Mouse (Mus musculus): Measurements from ENCODE around the gene Stk10. TPM values are rescaled to one million over a fixed set of nuclear protein-coding genes. Genes with fewer than 3 reads are reported as not detected.

The Stk10 gene
- polyA plus RNA-seq, 2 experiments, result 1.9 to 4.9 TPM

GRCm38 (mm10) chr11:32566184-32566583 is 33.1 kb downstream of the Stk10 start:
- peak; percentile 54; the same call in 1 of the 2 replicates for ATAC-seq (ENCODE audit: insufficient read depth)
- H3K27me3 ChIP-seq (ENCODE audit: control insufficient read depth, insufficient read depth, low read length), result no peaks in the 10 kb centered on the region
- TF ChIP-seq EP300 (IDR thresholded peaks at IDR 0.05; ENCODE audit: low read depth) (no peak), CTCF (IDR thresholded peaks at IDR 0.05; ENCODE audit: low read depth) (no peak)
- H3K9me3 ChIP-seq (ENCODE audit: control insufficient read depth, low read length), result no peaks in the 10 kb centered on the region
- no peak overlapping the region for H3K9ac ChIP-seq (replicated peaks)
- WGBS (ENCODE audit: insufficient replicate concordance), result 41% methylated on average over 6 of the region's 6 CpGs
- H3K4me3 ChIP-seq (ENCODE audit: insufficient read depth in 1 of 2, low read depth in 2 of 2, low read length in 2 of 2), result no peak overlapping the region
- no peak for DNase-seq (ENCODE audit: low read depth in 3 of 3, low spot score in 3 of 3)
- H3K36me3 ChIP-seq (replicated peaks; ENCODE audit: control insufficient read depth, insufficient read depth, low read depth), result no peaks in the 10 kb centered on the region
- no peak overlapping the region for H3K4me2 ChIP-seq (ENCODE audit: low read depth)
- peaks cover 9 to 34% of the 10 kb centered on the region in 2 experiments for H3K4me1 ChIP-seq (replicated peaks; ENCODE audit: control insufficient read depth in 2 of 2, insufficient read depth in 2 of 2, low read length in 1 of 2)
- no peak overlapping the region for H3K27ac ChIP-seq

DNA sequence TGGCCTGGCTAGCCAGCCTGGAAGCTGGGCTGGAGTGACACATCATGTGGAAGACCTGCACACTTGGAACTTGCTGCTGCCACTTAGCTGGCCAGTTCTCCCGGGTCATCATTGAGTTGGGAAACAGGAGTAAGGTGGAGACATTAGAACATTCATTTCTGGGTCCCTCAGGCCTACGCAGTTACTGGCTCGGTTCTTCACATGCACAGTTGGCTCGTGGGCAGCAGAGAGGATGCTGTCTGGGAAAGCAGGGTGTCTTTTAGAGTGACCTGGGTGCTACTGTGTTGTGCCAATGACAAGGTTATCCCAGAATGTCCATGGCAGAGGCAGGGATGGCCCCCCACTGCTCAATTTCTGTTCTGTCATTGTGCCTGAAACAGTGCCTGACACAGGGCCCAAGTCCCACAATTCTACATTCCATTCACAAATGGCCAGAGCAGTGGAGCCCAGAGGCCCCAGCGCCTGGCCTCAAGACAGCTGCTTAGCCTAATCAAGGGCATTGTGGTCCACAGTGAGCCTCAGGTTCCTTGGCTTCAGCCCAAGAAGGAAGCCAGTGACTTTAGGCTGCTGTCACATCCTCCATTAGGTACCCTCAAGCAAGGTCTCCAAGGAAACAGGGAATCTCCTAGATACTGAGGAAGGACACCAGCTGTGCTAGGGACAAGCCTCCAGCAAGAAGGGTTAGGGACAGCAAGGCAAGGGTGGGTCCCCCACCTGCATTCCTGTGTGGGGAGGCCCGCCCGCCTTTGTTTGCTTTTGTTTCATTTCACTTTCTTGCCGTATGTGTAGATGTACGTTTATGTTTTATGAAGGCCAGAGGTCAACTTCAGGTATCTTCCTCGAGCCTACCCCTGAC is 34.1 kb downstream of the Stk10 start:
- H3K9me3 ChIP-seq (ENCODE audit: control insufficient read depth, low read length), result no peaks in the 10 kb centered on the region
- H3K4me1 ChIP-seq (replicated peaks; ENCODE audit: control insufficient read depth in 2 of 2, insufficient read depth in 2 of 2, low read length in 1 of 2), result peaks cover 9 to 29% of the 10 kb centered on the region in 2 experiments
- no peak overlapping the region for H3K9ac ChIP-seq (replicated peaks)
- ATAC-seq (ENCODE audit: insufficient read depth) (no peak), DNase-seq (ENCODE audit: low read depth in 3 of 3, low spot score in 3 of 3) (no peak)
- H3K27ac ChIP-seq, result no peak overlapping the region
- WGBS (ENCODE audit: insufficient replicate concordance), result 76% methylated on average over 10 of the region's 10 CpGs
- TF ChIP-seq CTCF (IDR thresholded peaks at IDR 0.05; ENCODE audit: low read depth), result no peak
- no peak for TF ChIP-seq EP300 (IDR thresholded peaks at IDR 0.05; ENCODE audit: low read depth)
- H3K4me3 ChIP-seq (ENCODE audit: insufficient read depth in 1 of 2, low read depth in 2 of 2, low read length in 2 of 2), result no peak overlapping the region
- no peaks in the 10 kb centered on the region for H3K27me3 ChIP-seq (ENCODE audit: control insufficient read depth, insufficient read depth, low read length)
- H3K36me3 ChIP-seq (replicated peaks; ENCODE audit: control insufficient read depth, insufficient read depth, low read depth), result no peaks in the 10 kb centered on the region
- H3K4me2 ChIP-seq (ENCODE audit: low read depth), result no peak overlapping the region

DNA sequence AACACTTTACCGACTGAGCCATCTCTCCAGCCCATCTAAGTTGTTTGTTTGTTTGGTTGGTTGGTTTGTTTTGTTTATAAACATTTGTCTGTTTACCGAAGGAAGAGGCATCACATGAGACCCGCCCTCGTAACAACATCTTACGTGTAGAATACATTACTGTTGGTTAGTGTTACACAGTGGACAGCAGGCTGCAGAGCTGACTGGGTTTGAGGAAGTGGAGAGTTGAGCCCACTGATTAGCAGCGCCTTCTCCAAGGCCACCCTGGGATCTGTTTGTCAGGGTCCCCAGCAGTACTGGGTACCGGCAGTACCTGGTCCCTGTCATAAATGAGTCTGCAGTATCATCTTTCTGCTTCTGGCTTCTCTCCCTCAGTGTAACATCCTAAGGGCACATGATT is 35.0 kb downstream of the Stk10 start:
- ATAC-seq (ENCODE audit: insufficient read depth) (no peak), DNase-seq (ENCODE audit: low read depth in 3 of 3, low spot score in 3 of 3) (no peak)
- H3K36me3 ChIP-seq (replicated peaks; ENCODE audit: control insufficient read depth, insufficient read depth, low read depth), result no peaks in the 10 kb centered on the region
- TF ChIP-seq EP300 (IDR thresholded peaks at IDR 0.05; ENCODE audit: low read depth), result no peak
- TF ChIP-seq CTCF (IDR thresholded peaks at IDR 0.05; ENCODE audit: low read depth), result no peak
- H3K4me3 ChIP-seq (ENCODE audit: insufficient read depth in 1 of 2, low read depth in 2 of 2, low read length in 2 of 2), result no peak overlapping the region
- no peaks in the 10 kb centered on the region for H3K27me3 ChIP-seq (ENCODE audit: control insufficient read depth, insufficient read depth, low read length)
- H3K9me3 ChIP-seq (ENCODE audit: control insufficient read depth, low read length), result no peaks in the 10 kb centered on the region
- peaks cover 9 to 29% of the 10 kb centered on the region in 2 experiments for H3K4me1 ChIP-seq (replicated peaks; ENCODE audit: control insufficient read depth in 2 of 2, insufficient read depth in 2 of 2, low read length in 1 of 2)
- no peak overlapping the region for H3K27ac ChIP-seq
- WGBS (ENCODE audit: insufficient replicate concordance), result 73% methylated on average over 7 of the region's 7 CpGs
- H3K4me2 ChIP-seq (ENCODE audit: low read depth), result no peak overlapping the region
- H3K9ac ChIP-seq (replicated peaks), result no peak overlapping the region

- DNase-seq (ENCODE audit: low read depth in 3 of 3, low spot score in 3 of 3) (no peak), ATAC-seq (ENCODE audit: insufficient read depth) (no peak)
- Histone ChIP-seq H3K4me1 (replicated peaks; ENCODE audit: control insufficient read depth in 2 of 2, insufficient read depth in 2 of 2, low read length in 1 of 2) (peaks cover 9 to 25% of the 10 kb centered on the region in 2 experiments), H3K27ac (no peak overlapping the region), H3K36me3 (replicated peaks; ENCODE audit: control insufficient read depth, insufficient read depth, low read depth) (no peaks in the 10 kb centered on the region), H3K9ac (replicated peaks) (no peak overlapping the region), H3K27me3 (ENCODE audit: control insufficient read depth, insufficient read depth, low read length) (no peaks in the 10 kb centered on the region), H3K4me2 (ENCODE audit: low read depth) (no peak overlapping the region), H3K9me3 (ENCODE audit: control insufficient read depth, low read length) (no peaks in the 10 kb centered on the region), H3K4me3 (ENCODE audit: insufficient read depth in 1 of 2, low read depth in 2 of 2, low read length in 2 of 2) (no peak overlapping the region)
- WGBS (ENCODE audit: insufficient replicate concordance), result 84% methylated on average over 15 of the region's 15 CpGs
- no peak for TF ChIP-seq CTCF (IDR thresholded peaks at IDR 0.05; ENCODE audit: low read depth)
- TF ChIP-seq EP300 (IDR thresholded peaks at IDR 0.05; ENCODE audit: low read depth), result no peak
These were observed 35.7 kb downstream of the Stk10 start for GRCm38 (mm10) chr11:32568637-32569293.

- H3K9me3 ChIP-seq (ENCODE audit: control insufficient read depth, low read length), result no peaks in the 10 kb centered on the region
- 50% methylated on average over 6 of the region's 6 CpGs for WGBS (ENCODE audit: insufficient replicate concordance)
- no peak overlapping the region for H3K27ac ChIP-seq
- H3K4me3 ChIP-seq (ENCODE audit: insufficient read depth in 1 of 2, low read depth in 2 of 2, low read length in 2 of 2), result no peak overlapping the region
- peaks cover 0 to 10% of the 10 kb centered on the region in 2 experiments; a peak in 2 of 4 replicates for H3K4me1 ChIP-seq (replicated peaks; ENCODE audit: control insufficient read depth in 2 of 2, insufficient read depth in 2 of 2, low read length in 1 of 2)
- DNase-seq (ENCODE audit: low read depth in 3 of 3, low spot score in 3 of 3) (no peak), ATAC-seq (ENCODE audit: insufficient read depth) (no peak)
- no peak overlapping the region for H3K9ac ChIP-seq (replicated peaks)
- H3K4me2 ChIP-seq (ENCODE audit: low read depth), result no peak overlapping the region
- no peaks in the 10 kb centered on the region for H3K27me3 ChIP-seq (ENCODE audit: control insufficient read depth, insufficient read depth, low read length)
- no peaks in the 10 kb centered on the region for H3K36me3 ChIP-seq (replicated peaks; ENCODE audit: control insufficient read depth, insufficient read depth, low read depth)
- no peak for TF ChIP-seq CTCF (IDR thresholded peaks at IDR 0.05; ENCODE audit: low read depth)
- TF ChIP-seq EP300 (IDR thresholded peaks at IDR 0.05; ENCODE audit: low read depth), result no peak
These were observed 38.0 kb downstream of the Stk10 start for GRCm38 (mm10) chr11:32571103-32571502.

Data from liver, embryonic 14.5 days (tissue).